Mouse (Mus musculus): ENCODE measurements around the gene Fbxl18.
"Not testable (repeated sequence)": the region's sequence is repeated elsewhere in the genome, so short reads cannot be mapped to it uniquely, and the experiment has no call there.

The Fbxl18 gene

DNA sequence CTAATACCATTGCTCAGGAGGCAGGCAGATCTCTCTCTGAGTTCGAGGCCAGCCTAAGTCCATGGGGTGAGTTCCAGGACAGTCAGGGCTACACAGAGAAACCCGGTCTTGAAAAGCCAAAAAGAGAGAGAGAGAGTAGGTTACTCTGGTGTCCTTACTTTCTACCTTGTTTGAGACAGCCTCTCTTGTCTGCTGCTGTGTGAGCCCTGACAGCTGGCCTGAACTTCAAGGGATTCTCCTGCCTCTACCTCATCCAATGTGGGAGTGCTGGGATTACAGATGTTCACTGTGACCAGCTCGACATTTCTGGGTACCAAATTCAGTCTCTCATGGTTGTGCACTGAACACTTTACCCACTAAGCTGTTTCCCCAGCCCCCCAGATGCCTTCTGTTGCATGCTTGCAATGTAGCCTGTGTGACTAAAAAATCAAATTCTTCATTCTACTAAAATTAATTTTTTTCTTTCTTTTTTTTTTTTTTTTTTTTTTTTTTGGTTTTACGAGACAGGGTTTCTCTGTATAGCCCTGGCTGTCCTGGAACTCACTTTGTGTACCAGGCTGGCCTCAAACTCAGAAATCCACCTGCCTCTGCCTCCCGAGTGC is 4.8 kb upstream of the Fbxl18 start:
- no peak for DNase-seq (ENCODE audit: low read depth, low spot score)

- DNase-seq (ENCODE audit: low read depth, low spot score) = no peak
These were observed 3.9 kb upstream of the Fbxl18 start for GRCm38 (mm10) chr5:142899057-142899601.

DNA sequence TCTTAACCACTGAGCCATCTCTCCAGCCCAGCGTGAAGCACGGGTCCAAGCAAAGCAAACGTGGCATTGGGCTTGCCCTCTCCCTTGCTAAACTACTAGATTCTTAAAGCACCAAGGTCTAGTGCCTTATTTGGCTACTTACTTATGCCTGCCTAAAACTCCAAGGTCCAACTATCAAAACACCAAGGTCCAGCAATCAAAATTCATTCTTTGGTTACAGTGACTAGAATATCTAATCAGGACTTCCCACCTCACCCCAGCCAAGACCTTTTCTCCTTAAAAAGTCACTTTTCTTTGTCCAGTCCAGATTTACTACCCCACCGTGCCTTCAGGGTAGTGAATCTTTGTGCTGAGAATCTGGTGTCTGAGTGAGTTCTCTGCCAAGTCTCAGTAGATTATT is 3.1 kb upstream of the Fbxl18 start:
- DNase-seq (ENCODE audit: low read depth, low spot score) = no peak

DNA sequence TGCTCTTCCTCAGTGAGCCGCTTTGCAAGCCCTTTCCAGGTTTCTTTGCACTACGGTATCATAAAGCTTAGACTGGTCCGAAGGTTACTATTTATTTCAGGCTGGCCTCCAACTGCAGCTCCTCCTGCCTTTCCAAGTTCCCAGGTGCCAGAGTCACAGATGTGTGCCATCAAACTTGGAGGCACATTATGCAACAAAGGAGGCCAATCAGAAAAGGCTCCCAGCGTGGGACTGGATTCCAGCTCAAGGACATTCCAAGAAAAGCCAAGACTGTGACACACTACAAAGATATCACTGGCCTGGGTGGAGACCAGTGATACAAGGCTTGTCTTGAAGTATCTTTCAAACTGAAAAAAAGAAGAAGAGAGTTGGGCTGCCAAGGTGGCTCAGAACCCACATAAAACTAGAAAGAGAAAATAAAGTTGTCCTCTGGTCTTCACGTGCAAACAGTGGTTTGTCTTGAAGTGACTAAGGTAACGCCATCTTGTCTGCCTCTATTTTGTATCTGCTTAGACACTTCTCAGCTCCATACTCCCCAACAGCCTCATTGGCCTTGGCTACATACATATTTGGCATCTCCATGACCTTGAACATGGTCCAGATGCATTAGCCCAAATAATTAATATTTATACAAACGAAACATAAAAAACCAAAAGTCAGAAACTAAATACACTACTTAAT is 2.5 kb upstream of the Fbxl18 start:
- no peak for DNase-seq (ENCODE audit: low read depth, low spot score)

- no peak for DNase-seq (ENCODE audit: low read depth, low spot score)
These were observed 1.5 kb upstream of the Fbxl18 start for GRCm38 (mm10) chr5:142896713-142897112.

- DNase-seq (ENCODE audit: low read depth, low spot score) = no peak
These were observed 971 bp upstream of the Fbxl18 start for GRCm38 (mm10) chr5:142896192-142896591.

DNA sequence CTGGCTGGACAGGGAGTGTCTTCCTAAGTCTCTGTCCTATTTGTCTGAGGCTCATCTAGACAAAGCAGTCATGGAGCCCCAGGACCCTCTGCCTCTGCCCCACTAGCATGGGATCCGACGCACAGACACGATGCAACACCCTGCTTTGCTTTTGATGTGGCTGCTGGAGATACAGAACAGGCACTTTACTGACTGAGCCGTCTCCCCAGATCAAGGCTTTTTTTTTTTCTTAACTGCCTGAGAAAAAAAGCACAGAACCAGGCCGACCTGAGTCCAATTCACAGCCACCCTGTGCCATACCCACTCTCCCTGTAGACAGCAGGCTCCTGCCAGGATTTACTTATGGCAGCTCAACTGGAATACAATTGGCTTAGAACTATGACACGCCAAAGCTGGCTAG is 3.8 kb downstream of the Fbxl18 start:
- DNase-seq (ENCODE audit: low read depth, low spot score) = no peak

DNA sequence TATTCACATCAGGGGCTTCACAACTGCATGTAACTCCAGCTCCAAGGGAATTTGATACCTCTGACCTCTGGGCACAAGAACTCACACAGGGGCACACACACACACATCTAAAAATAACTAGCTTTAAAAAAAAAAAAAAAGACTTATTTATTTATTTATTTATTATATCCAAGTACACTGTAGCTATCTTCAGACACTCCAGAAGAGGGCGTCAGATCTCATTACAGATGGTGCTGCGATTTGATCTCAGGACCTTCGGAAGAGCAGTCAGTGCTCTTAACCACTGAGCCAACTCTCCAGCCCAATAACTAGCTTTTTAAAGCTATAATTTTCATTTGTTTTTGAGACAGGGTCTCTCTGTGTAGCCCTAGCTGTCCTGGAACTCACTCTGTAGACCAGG is 7.7 kb downstream of the Fbxl18 start:
- not testable (repeated sequence) for DNase-seq (ENCODE audit: low read depth, low spot score)

- no peak for DNase-seq (ENCODE audit: low read depth, low spot score)
These were observed 8.5 kb downstream of the Fbxl18 start for GRCm38 (mm10) chr5:142886761-142887160.

- no peak for DNase-seq (ENCODE audit: low read depth, low spot score)
These were observed 9.0 kb downstream of the Fbxl18 start for GRCm38 (mm10) chr5:142886181-142886580.

DNA sequence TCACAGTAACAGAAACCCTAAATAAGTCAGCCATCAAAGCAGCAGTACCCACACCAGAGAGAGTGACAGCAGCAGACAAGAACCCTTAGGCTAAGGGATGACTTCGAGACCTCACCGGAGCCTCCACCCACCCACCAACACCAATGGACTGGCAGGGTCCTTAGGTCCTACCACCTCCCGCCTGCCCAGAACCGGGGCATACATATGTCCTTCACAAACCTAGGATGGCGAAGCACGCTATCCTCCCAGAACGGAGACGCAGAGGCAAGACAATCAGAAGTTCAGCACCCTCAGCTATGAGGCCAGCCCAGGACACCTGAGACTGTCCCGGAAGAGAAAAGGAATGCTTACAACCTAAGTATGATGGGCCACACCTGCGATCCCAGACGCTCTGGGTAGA is 12.8 kb downstream of the Fbxl18 start:
- no peak for DNase-seq (ENCODE audit: low read depth, low spot score)

DNA sequence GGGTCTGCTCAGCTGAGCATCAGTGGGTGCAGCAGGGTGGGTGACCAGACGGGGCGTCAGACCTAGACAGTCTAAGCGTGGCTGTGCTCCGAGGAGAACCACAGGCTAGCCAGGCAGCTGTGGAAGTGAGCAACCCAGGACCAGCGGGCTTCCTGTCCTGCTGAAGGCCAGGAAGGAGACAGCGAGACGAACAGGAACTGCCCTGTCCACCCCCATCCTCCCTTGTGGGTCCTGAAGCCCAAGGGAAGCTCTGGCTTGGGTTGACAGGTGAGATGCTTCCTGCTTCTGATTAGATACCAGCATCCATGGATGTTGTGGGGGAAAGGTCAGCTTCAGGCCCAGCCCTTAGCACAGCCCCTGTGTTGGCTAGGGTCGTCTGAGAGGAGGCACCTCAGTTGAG is 13.3 kb downstream of the Fbxl18 start:
- DNase-seq (ENCODE audit: low read depth, low spot score) = no peak

- no peak for DNase-seq (ENCODE audit: low read depth, low spot score)
These were observed 14.3 kb downstream of the Fbxl18 start for GRCm38 (mm10) chr5:142880806-142881516.

- DNase-seq (ENCODE audit: low read depth, low spot score) = no peak
These were observed 15.0 kb downstream of the Fbxl18 start for GRCm38 (mm10) chr5:142880246-142880645.

GRCm38 (mm10) chr5:142879318-142880175 is 15.7 kb downstream of the Fbxl18 start:
- DNase-seq (ENCODE audit: low read depth, low spot score) = peak; percentile 82

DNA sequence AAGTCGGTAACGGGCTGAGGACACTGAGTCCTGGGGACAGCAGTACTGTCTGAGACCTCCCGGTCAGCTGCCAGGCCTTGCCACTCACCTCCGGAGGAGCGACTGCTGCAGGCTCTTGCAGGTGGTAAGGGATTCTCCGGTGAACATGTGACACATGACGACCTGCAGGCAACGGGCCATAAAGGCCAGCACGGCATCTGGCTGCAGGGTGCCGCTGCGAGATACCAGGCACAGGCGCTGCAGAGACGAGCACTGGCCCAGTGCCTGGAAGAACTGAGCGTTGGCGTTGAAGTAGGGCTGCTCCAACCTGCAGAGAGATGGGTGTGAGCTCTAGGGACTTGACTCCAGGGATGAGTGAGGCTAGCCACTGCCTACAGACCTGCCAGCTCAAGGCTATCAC is 16.7 kb downstream of the Fbxl18 start:
- DNase-seq (ENCODE audit: low read depth, low spot score) = no peak

- DNase-seq (ENCODE audit: low read depth, low spot score) = peak; percentile 50
These were observed 17.6 kb downstream of the Fbxl18 start for GRCm38 (mm10) chr5:142877337-142878280.

DNA sequence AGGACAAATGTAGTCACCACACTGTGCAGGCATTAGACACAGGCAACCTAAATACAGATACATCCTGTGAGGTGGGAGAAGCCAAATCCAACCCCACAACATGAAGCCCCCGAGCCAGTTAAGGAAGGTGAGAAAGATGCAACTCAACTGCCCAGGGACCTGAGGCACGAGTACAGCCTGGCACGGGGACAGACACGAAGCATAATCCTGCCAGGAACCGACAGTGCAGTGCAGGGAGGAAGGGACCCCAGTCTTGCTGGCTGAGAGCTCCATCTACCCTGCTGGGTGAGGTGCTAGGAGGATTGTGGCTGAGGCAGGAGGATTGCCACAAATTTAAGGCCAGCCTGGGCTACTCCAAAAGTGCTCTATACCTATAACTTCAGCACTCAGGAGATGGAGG is 18.3 kb downstream of the Fbxl18 start:
- DNase-seq (ENCODE audit: low read depth, low spot score) = no peak

DNA sequence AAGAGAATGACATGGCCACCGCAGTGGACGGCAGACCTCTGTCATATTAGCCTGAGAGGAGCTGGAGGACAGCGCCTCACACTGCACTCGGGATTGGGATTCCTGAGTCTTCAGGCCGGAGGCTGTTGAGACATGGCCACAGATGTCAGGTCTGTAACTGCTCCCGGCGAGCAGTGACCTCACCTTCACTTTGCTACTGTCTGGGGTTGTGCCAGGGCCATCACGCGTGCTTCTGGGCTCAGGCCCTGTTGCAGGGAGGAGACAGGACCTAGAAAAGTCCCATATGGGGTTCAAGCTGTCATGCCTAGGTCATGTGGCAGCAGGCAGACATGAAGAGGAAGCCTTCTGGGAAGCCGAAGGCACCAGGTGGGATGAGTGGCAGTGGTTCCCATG is 19.7 kb downstream of the Fbxl18 start:
- no peak for DNase-seq (ENCODE audit: low read depth, low spot score)

DNA sequence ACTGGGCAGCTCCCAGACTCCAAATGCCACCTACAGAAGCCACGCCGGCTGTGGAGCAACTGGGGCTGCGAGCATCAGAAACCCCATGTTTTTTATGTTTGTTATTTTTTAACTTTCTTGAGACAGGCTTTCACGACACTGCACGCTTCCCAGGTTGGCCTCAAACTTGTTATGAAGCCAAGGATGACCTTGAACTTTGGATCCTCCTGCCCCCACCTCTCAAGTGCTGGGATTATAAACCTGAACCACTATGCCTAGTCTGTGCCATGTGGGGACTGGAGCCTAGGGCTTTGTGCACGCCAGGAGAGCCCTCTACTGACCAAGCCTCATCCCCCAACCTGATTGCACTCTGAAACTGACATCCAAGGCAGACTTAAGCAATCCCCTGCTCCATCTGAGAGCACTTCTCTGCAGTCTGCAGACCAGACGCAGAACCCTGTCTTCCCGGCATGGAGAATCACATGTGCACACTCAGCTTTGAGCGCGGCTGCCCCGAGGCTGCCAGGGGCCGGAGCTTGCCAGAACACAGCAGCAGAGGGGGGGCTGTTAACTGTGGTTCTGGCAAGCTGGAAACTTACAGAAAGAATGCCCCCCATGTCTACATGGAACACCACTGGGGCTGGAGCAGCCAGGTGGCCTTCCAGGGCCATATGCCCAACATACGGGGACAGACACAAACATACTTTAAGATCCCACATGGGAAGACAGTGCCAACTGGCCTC is 20.3 kb downstream of the Fbxl18 start:
- no peak for DNase-seq (ENCODE audit: low read depth, low spot score)

Data from c-Kit-negative CD71-positive TER-119-positive erythroid progenitor cells, embryonic 14.5 days (primary cell).